Mouse (Mus musculus): ENCODE results near the gene Gm10570.

DNA sequence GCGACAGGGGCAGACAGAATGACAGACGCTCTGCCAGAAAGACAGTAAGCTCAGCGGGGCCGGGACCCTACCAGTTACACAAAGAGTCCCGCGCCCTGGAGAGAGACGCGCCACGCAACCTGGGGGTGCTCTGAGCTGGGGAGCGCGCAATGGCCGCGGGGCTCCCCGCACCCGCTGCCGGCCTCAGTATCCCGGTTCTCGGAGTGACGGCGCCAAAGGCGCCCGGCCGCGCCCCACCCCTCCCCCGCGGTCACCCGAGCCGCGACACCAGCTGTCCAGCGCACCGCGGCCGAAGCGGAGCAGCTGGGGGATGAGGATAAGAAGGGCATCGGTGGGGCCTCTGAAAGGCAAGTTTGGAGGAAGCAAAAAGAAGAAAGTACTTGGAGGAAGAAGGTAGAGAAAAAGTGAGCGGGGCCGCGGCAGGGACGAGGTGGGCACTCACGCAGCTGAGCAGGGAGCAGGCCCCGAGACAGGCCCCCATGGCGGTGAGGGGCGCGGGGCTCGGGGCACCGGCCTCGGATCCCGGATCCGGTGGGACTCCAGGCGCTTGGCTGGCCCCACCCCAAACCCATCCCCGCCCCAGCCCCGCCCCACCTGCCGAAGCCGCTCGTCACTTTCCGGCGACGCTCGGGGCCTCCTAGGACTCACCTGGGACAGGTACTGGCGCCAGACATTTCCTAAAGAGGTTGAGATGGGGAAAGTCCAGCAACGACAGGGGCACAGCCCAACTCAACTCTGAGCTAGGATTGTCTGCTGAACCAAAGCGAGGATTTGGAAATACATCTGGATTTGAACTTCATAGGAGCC is 33.3 kb downstream of the Gm10570 start:
- TF ChIP-seq EP300 (IDR thresholded peaks at IDR 0.05; ENCODE audit: low read depth): no peak
- no peak for TF ChIP-seq CTCF (IDR thresholded peaks at IDR 0.05; ENCODE audit: low read depth)
